Mouse (Mus musculus): ENCODE results near the gene Olfr1513.

GRCm38 (mm10) chr14:52314808-52315150, 41.4 kb downstream of the Olfr1513 start:
- no peak for TF ChIP-seq POLR2A (IDR thresholded peaks at IDR 0.05; ENCODE audit: extremely low read depth, insufficient read depth, low read length)
- TF ChIP-seq CTCF (IDR thresholded peaks at IDR 0.05; ENCODE audit: low read depth, low read length), result no peak

All from liver, adult 2 months (tissue).